Mouse (Mus musculus) gastrocnemius, postnatal 14 days (tissue): ENCODE measurements around the gene Lsamp. TPM values are rescaled to one million over a fixed set of nuclear protein-coding genes. Genes with fewer than 3 reads are reported as not detected.

Source experiments
- DNase-seq: peaks from one replicate; pipeline ENCODE4 v3.0.0; 2021; ENCODE audit warnings: mixed read lengths
- intact Hi-C: fragments of 180-260 bp; cut with DNase I; formaldehyde crosslinking; loops from one replicate; pipeline ENCODE4 v1.15.1; 2025; ENCODE audit warnings: low total_unique reads
- total RNA-seq, 2 experiments: library from RNA; stranded (reverse); gene quantifications; 2 replicates each; pipeline ENCODE4 v1.2.3; 2021

Lsamp gene
- total RNA-seq, 2 experiments from 2014 or later: 0.58 to 1.6 TPM

GRCm38 (mm10) chr16:41588675-41589301, 1604.6 kb downstream of the Lsamp start:
- intact Hi-C loops: no loop called here
- DNase-seq: no peak

GRCm38 (mm10) chr16:41612229-41612628, 1628.1 kb downstream of the Lsamp start:
- DNase-seq: no peak
- intact Hi-C loops: no loop called here

GRCm38 (mm10) chr16:41623871-41624270, 1639.7 kb downstream of the Lsamp start:
- no peak for DNase-seq
- intact Hi-C loops: no loop called here

- intact Hi-C loops: no loop called here
- no peak for DNase-seq
Measured at GRCm38 (mm10) chr16:41633898-41634297, 1649.7 kb downstream of the Lsamp start.

DNA sequence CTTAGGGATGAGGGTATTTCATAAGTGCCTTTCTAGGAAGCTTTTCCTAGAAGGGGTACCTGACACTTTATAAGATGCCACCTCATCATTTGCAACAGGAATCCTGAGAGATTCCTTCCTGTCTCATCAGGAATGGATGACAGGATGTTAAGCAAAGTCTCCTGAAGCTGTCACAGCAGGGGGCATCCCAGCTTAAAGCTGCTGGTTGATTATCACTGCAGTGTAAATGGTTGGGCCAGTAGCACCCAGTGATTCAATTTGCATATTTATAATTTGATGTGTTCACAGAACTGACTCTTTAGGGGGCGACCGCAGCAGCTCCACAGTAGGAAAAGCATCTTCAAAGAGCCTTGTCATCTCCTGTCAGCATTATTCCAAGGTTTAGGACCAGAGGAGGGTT, 1656.7 kb downstream of the Lsamp start:
- intact Hi-C loops: no loop called here

GRCm38 (mm10) chr16:41653261-41653660, 1669.1 kb downstream of the Lsamp start:
- no peak for DNase-seq
- intact Hi-C loops: no loop called here

More for the DNA sequence above, 1656.7 kb downstream of the Lsamp start:
- DNase-seq: no peak

DNA sequence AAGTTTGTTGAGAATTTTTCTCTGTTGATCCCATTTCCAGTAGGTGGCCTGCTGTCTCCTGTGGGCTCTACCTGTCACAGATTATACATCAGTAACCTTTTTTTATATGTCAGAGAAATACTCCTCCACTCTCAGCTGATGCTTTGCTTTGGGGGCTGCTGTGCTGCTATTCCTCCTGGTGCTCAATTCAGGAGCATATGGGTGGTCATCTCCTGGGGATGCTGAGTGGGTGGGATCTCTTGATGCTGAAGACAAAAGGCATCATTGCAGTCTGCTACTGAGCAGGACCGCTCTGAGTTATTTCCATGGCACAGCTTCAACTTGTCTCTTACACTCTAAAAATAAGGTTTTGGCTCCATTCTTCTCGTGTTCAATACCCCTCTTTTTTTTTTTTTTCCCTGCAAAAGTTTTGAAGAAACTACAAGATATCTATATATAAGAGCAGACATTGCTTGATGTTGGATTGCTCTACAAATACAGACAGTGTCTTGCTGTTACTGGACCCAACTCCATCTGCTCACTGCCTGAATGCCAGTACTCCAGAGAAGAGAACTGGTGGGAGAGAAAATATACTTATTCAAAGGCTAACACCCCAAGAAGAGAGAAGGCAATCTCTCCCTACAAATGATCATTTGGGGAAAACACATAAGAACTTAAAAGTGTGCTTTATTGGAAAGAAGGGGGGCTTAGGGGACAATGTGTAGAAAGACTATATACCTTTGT, 1690.3 kb downstream of the Lsamp start:
- no peak for DNase-seq
- intact Hi-C loops: no loop called here

- intact Hi-C loops: no loop called here
Measured at GRCm38 (mm10) chr16:41675774-41676173, 1691.6 kb downstream of the Lsamp start.

GRCm38 (mm10) chr16:41692435-41692834, 1708.3 kb downstream of the Lsamp start:
- DNase-seq: no peak
- intact Hi-C loops: no loop called here

More at GRCm38 (mm10) chr16:41675774-41676173, 1691.6 kb downstream of the Lsamp start:
- no peak for DNase-seq

DNA sequence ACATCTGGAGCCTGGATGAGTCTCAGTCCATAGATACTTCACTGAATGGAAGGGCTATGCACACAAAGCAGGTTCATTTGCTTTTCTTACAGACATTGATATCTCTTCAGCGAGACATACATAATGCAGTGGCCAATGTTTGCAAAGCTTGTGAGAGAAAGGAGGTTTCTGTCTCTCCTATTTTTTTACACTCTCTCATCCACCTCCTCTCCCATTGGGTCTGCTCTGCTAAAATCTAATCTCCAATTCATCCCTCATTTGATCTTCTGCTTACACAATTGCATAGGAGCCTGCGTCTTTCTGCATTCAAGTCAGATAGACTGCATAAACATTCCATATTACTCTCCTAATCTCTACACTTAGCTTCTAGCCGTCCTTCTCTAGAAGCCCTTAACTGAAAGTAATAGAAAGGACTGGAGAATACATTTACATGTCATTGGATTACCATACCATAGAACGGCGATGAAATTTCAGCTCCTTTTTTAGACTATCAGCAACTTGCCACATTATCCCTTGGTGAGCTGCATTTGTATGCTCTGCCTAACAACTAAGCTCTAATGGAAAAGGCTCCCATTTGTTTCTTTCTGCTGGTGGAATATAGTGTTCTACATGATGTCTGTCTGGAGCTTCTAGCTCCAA, 1717.7 kb downstream of the Lsamp start:
- intact Hi-C loops: no loop called here
- DNase-seq: no peak

- intact Hi-C loops: no loop called here
Measured at GRCm38 (mm10) chr16:41728900-41729585, 1744.9 kb downstream of the Lsamp start.

GRCm38 (mm10) chr16:41729911-41730310, 1745.8 kb downstream of the Lsamp start:
- intact Hi-C loops: no loop called here
- DNase-seq: no peak

More at GRCm38 (mm10) chr16:41728900-41729585, 1744.9 kb downstream of the Lsamp start:
- DNase-seq: no peak

DNA sequence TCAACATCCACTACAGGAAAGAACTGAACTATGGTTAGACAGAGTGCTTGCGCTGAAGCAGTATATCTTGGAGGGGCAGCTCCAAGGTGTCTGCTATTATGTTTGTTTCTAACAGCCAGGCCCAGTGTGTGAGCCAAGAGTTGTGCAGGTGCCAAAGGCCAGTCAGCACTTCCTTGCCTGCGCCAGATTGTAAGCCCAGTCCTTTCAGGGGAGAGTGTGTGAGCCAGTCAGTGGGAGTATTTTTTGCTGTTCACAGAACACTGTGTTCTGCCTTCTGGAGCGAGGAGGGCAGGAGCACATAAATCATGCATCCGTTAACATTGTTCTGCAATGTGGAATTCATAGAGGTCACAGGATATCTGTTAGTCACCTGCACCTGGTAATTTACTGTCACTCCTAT, 1760.9 kb downstream of the Lsamp start:
- DNase-seq: peak; percentile 28
- intact Hi-C loops: no loop called here

GRCm38 (mm10) chr16:41746235-41746911, 1762.2 kb downstream of the Lsamp start:
- DNase-seq: no peak
- intact Hi-C loops: no loop called here

DNA sequence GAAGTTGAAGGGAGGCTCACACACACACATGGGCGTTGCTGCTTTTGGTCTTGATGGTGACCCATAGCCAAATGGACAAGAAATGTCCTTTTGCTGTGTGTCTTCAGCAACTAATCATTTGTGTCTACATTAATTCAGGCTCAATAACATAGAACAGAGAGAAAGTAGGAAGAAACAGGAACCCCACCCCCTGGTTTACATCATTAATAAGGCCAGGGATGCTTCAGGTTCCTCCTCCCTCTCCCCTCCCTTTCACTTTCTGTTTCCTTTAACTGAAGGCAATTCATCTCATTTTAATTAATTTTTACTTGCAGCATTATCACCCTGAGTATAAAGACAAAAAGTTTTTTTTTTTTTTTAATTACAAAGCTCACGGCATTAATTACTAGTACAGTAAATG, 1763.7 kb downstream of the Lsamp start:
- intact Hi-C loops: no loop called here
- DNase-seq: no peak

- DNase-seq: no peak
- intact Hi-C loops: no loop called here
Measured at GRCm38 (mm10) chr16:41748759-41749158, 1764.6 kb downstream of the Lsamp start.

DNA sequence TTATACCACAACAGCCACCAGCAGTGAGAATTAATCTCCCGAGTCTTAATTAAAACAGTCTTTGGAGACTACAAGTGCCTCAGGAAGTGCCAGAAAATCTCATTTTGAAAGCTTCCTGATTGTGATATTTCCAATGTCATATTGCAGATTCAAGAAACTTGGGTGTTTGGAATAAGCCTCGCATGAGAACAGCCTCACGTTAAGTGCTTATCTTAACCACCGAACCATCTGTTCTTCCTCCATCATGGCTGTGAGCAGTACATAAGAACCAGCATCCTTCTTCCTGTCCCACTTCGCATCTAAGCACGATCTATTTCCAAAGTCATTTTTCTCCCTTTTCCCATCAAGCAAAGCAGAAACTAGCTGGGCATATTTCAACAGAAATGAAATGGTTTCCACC, 1780.1 kb downstream of the Lsamp start:
- intact Hi-C loops: no loop called here
- no peak for DNase-seq

- no peak for DNase-seq
- intact Hi-C loops: no loop called here
Measured at GRCm38 (mm10) chr16:41771427-41772125, 1787.4 kb downstream of the Lsamp start.

DNA sequence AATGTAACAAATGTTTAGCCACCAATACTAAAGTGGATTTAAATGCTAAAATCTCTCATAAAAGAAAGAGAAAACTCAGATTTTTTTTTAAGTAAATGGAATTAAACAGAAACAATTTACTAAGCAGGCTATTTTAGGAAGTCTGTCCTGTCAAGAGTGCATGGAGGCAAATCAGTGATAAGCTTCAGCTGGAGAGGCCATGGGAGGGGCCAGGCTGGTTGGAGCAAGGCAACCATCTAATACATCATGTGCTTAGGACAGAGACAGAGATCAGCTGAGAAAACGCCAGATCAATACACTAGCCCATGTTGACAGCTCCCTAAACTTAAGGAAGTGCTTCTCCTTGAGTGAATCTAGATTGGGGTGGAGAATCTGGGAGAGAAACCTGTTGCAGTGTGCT, 1793.4 kb downstream of the Lsamp start:
- DNase-seq: no peak
- intact Hi-C loops: no loop called here
